Mouse (Mus musculus) intestine, postnatal 0 days (tissue): ENCODE data around the gene Gm10392. TPM values are rescaled to one million over a fixed set of nuclear protein-coding genes. Genes with fewer than 3 reads are reported as not detected.
A peak's percentile ranks its signal among the peaks of the same experiment; 100 is the strongest.

Experiments used
- ATAC-seq: fragments of 200-750 bp; cut with Nextera tagmentation; 2 replicates; pipeline ENCODE4 v1.8.0; 2017; ENCODE audit warnings: mild to moderate bottlenecking, moderate TSS enrichment, moderate library complexity
- H3K27ac ChIP-seq: fragments of 300-500 bp; sonication (generic); 2 replicates; pipeline ENCODE4 v1.5.1; 2014; ENCODE audit warnings: mild to moderate bottlenecking, low read depth, low read length, moderate library complexity
- H3K27me3 ChIP-seq: fragments of 300-500 bp; sonication (generic); replicated peaks from 2 replicates; pipeline ENCODE4 v1.6.1; 2014; ENCODE audit warnings: low read length, mixed read lengths; ENCODE audit not compliant: control insufficient read depth, insufficient read depth
- H3K36me3 ChIP-seq: fragments of 300-500 bp; sonication (generic); 2 replicates; pipeline ENCODE4 v1.6.1; 2014; ENCODE audit warnings: mild to moderate bottlenecking, moderate library complexity; ENCODE audit not compliant: control insufficient read depth, insufficient read depth
- H3K4me1 ChIP-seq: fragments of 300-500 bp; sonication (generic); replicated peaks from 2 replicates; pipeline ENCODE4 v1.6.1; 2014; ENCODE audit warnings: antibody characterized with exemption, low read length, mixed read lengths; ENCODE audit not compliant: control insufficient read depth, insufficient read depth
- H3K4me2 ChIP-seq: fragments of 300-500 bp; sonication (generic); replicated peaks from 2 replicates; pipeline ENCODE4 v1.6.1; 2014; ENCODE audit warnings: low read depth, mild to moderate bottlenecking, moderate library complexity
- H3K4me3 ChIP-seq: fragments of 300-500 bp; sonication (generic); 2 replicates; pipeline ENCODE4 v1.5.1; 2014; ENCODE audit warnings: low read depth, low read length
- H3K9ac ChIP-seq: fragments of 300-500 bp; sonication (generic); 2 replicates; pipeline ENCODE4 v1.6.1; 2014; ENCODE audit warnings: mild to moderate bottlenecking, low read depth, low read length
- H3K9me3 ChIP-seq: fragments of 300-500 bp; sonication (generic); 2 replicates; pipeline ENCODE4 v1.6.1; 2016; ENCODE audit warnings: mixed run types; ENCODE audit not compliant: control insufficient read depth
- CTCF ChIP-seq: sonication (generic); IDR thresholded peaks from 2 replicates; pipeline ENCODE4 v1.5.1; 2016; ENCODE audit warnings: low read depth, mild to moderate bottlenecking, control low read depth, antibody characterized with exemption, moderate library complexity
- WGBS: fragments of 180-500 bp; shearing (Covaris S2); extraction: QIAGEN DNeasy Blood & Tissue Kit; methylation state at CpG from one replicate; pipeline ENCODE4 v1.1.7; 2014; 5-methylcytosine and 5-hydroxymethylcytosine counted together
- polyA plus RNA-seq: library from polyadenylated mRNA; unstranded; fragments of >200 nt; fragmentation: Nextera tagmentation; extraction: Ambion mirVana; gene quantifications from 2 replicates; pipeline ENCODE4 v1.2.1, GENCODE M21; 2015

The Gm10392 gene
- polyA plus RNA-seq, 1 experiment from 2014 or later: not detected

DNA sequence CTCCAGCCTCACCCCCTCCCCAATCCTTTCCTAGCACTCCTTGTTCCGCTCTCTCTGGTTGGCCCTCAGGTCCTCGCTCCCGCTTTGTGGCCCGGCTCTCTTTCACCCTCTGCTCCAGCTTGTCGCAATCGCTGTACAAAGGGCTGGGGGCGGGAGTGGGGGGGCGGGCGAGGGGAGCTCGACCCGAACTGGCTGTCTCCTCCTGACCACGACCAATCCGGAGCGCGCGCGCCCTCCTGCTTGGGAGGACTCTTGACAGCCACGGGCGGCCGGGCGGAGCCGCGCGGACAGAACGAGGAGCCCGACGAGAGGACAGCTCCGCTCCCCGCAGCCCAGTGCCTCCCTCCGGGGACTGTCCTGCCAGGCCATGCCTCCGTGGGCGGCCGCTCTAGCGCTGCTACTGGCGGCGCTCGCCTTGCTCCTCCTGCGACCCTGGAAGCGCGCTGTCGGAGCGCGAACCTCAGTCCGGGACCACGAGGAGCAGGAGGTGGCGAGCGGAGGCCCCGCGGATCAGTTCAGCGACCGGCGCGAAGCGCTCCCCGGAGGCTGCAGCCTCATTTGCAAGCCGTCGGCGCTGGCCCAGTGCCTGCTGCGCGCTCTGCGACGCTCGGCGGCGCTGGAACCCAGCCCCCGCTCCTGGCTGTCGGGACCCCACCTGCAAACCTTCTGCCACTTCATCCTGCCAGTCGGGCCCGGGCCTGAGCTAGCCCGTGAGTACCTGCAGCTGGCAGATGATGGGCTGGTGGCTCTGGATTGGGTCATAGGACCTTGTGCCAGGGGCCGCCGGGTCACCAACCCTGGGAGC lies 4.0 kb downstream of the Gm10392 start, which contains the start of gene Abhd15:
Gene Abhd15 (plus strand): TSS at position 290 of the 805 bp plus-strand sequence.
- peak within 1 kb of the TSS; percentile 60; the same call in 1 of the 2 replicates for H3K27ac ChIP-seq
- no peak for TF ChIP-seq CTCF
- WGBS: under 1% methylated on average over 67 of the region's 72 CpGs
- H3K4me2 ChIP-seq: peak within 1 kb of the TSS; percentile 95
- peaks cover 8% of the 10 kb centered on the region; the same call in 1 of the 2 replicates for H3K4me1 ChIP-seq
- no peaks in the 10 kb centered on the region for H3K9me3 ChIP-seq
- peak within 1 kb of the TSS; percentile 69 for H3K4me3 ChIP-seq
- ATAC-seq: peak; percentile 16
- H3K27me3 ChIP-seq: 0 out of 2 replicates have a peak, but pooled peaks cover 4% of the 10 kb centered on the region
- no peaks in the 10 kb centered on the region for H3K36me3 ChIP-seq
- H3K9ac ChIP-seq: peak within 1 kb of the TSS; percentile 42; the same call in 1 of the 2 replicates

DNA sequence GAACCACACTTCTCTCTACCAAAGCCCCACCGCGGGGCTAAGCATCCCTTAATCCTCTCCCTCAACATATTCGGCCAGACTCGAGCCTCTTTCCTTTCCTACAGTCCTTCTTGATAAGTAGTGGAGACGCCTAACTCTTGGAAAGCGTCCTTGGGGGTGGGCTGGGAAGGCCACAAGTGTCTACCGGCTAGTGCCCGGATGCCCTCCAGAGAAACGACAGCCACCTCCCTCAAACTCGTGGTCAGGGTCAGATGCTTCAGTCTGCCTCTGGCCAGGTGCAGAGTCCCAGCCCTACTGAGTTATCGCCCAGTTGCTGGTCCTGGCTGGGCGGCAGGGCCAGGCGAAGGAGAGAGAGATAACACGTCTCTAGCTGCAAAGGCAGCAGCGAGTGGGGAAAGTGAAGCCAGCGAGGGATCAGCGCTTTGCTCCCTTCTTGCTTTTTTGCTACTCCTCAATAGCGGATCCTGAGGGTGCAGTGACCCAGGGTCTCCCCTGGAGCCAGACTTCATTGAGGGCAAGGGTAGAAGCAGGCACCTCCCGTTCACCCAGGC lies 4.6 kb downstream of the Gm10392 start:
- H3K4me2 ChIP-seq: peak overlapping the region; percentile 95
- no peaks in the 10 kb centered on the region for H3K9me3 ChIP-seq
- ATAC-seq: no peak
- peaks cover 8% of the 10 kb centered on the region; the same call in 1 of the 2 replicates for H3K4me1 ChIP-seq
- 0 out of 2 replicates have a peak overlapping the region, but pooled peaks have one; percentile 42 for H3K9ac ChIP-seq
- TF ChIP-seq CTCF: no peak
- H3K4me3 ChIP-seq: peak overlapping the region; percentile 69
- 11% methylated on average over 19 of the region's 19 CpGs for WGBS
- 0 out of 2 replicates have a peak, but pooled peaks cover 4% of the 10 kb centered on the region for H3K27me3 ChIP-seq
- H3K27ac ChIP-seq: peak overlapping the region; percentile 4; the same call in 1 of the 2 replicates
- H3K36me3 ChIP-seq: no peaks in the 10 kb centered on the region

GRCm38 (mm10) chr11:77513811-77514170 lies 5.2 kb downstream of the Gm10392 start:
- TF ChIP-seq CTCF: no peak
- H3K9ac ChIP-seq: peak overlapping the region; percentile 42; the same call in 1 of the 2 replicates
- peaks cover 8% of the 10 kb centered on the region; the same call in 1 of the 2 replicates for H3K4me1 ChIP-seq
- peak overlapping the region; percentile 95 for H3K4me2 ChIP-seq
- no peaks in the 10 kb centered on the region for H3K9me3 ChIP-seq
- ATAC-seq: no peak
- H3K36me3 ChIP-seq: no peaks in the 10 kb centered on the region
- WGBS: 19% methylated on average over 10 of the region's 10 CpGs
- H3K4me3 ChIP-seq: peak overlapping the region; percentile 69
- H3K27me3 ChIP-seq: 0 out of 2 replicates have a peak, but pooled peaks cover 4% of the 10 kb centered on the region
- H3K27ac ChIP-seq: peak overlapping the region; percentile 60

- peak overlapping the region; percentile 69 for H3K4me3 ChIP-seq
- H3K9ac ChIP-seq: peak overlapping the region; percentile 63
- H3K27me3 ChIP-seq: 0 out of 2 replicates have a peak, but pooled peaks cover 4% of the 10 kb centered on the region
- no peaks in the 10 kb centered on the region for H3K9me3 ChIP-seq
- under 1% methylated on average over 53 of the region's 84 CpGs for WGBS
- ATAC-seq: peak; percentile 79
- peaks cover 8% of the 10 kb centered on the region; the same call in 1 of the 2 replicates for H3K4me1 ChIP-seq
- H3K4me2 ChIP-seq: peak overlapping the region; percentile 95
- TF ChIP-seq CTCF: no peak
- H3K27ac ChIP-seq: peak overlapping the region; percentile 81
- no peaks in the 10 kb centered on the region for H3K36me3 ChIP-seq
Measured at GRCm38 (mm10) chr11:77512891-77513810, 5.8 kb downstream of the Gm10392 start.

- Histone ChIP-seq H3K36me3 (peaks cover 1% of the 10 kb centered on the region; the same call in 1 of the 2 replicates), H3K27ac (no peak overlapping the region), H3K4me1 (peaks cover 14% of the 10 kb centered on the region; the same call in 1 of the 2 replicates), H3K4me3 (no peak overlapping the region), H3K27me3 (0 out of 2 replicates have a peak, but pooled peaks cover 3% of the 10 kb centered on the region), H3K9me3 (no peaks in the 10 kb centered on the region), H3K4me2 (no peak overlapping the region), H3K9ac (no peak overlapping the region)
- no peak for ATAC-seq
- no peak for TF ChIP-seq CTCF
- WGBS: 74% methylated on average over 5 of the region's 5 CpGs
Measured at GRCm38 (mm10) chr11:77511336-77511735, 7.7 kb downstream of the Gm10392 start.
